Mouse (Mus musculus) v-Abl transformed pro-B cells (cell line): ENCODE measurements at regions not wholly inside any gene's neighbourhood (a gene's known extent, or its start where the extent isn't known, plus 50 kb on each side); places are given as distances from the start of the nearest gene placed in this dataset.

Experiments
- in situ Hi-C, 2 experiments: fragments of 400-800 bp; cut with MboI; formaldehyde crosslinking; loops; one replicate each; pipeline ENCODE4 v1.15.1; 2025; ENCODE audit not compliant: unreplicated experiment in 2 of 2

- in situ Hi-C loops: no loop called here
Measured at GRCm38 (mm10) chr8:103846382-103846976, 254.9 kb upstream of the Cdh5 start.

- in situ Hi-C loops: no loop called here
Measured at GRCm38 (mm10) chr8:103849785-103850184, 251.6 kb upstream of the Cdh5 start.

- in situ Hi-C loops: no loop called here
Measured at GRCm38 (mm10) chr8:103851286-103851685, 250.1 kb upstream of the Cdh5 start.

- in situ Hi-C loops: no loop called here
Measured at GRCm38 (mm10) chr8:103853048-103853447, 248.4 kb upstream of the Cdh5 start.

GRCm38 (mm10) chr8:103855291-103855690, 246.1 kb upstream of the Cdh5 start:
- in situ Hi-C loops: no loop called here

- in situ Hi-C loops: no loop called here
Measured at GRCm38 (mm10) chr8:103859130-103859529, 242.3 kb upstream of the Cdh5 start.

- in situ Hi-C loops: no loop called here
Measured at GRCm38 (mm10) chr8:103873598-103874502, 227.6 kb upstream of the Cdh5 start.

- in situ Hi-C loops: no loop called here
Measured at GRCm38 (mm10) chr8:103874506-103874905, 226.9 kb upstream of the Cdh5 start.

GRCm38 (mm10) chr8:103879505-103879904, 221.9 kb upstream of the Cdh5 start:
- in situ Hi-C loops: no loop called here

- in situ Hi-C loops: no loop called here
Measured at GRCm38 (mm10) chr8:103880431-103881145, 220.8 kb upstream of the Cdh5 start.

GRCm38 (mm10) chr8:103881146-103881486, 220.3 kb upstream of the Cdh5 start:
- in situ Hi-C loops: no loop called here

- in situ Hi-C loops: no loop called here
Measured at GRCm38 (mm10) chr8:103884873-103885780, 216.3 kb upstream of the Cdh5 start.

- in situ Hi-C loops: no loop called here
Measured at GRCm38 (mm10) chr8:103894589-103894988, 206.8 kb upstream of the Cdh5 start.

GRCm38 (mm10) chr8:103895132-103895531, 206.3 kb upstream of the Cdh5 start:
- in situ Hi-C loops: no loop called here

GRCm38 (mm10) chr8:103897463-103897862, 204.0 kb upstream of the Cdh5 start:
- in situ Hi-C loops: no loop called here

GRCm38 (mm10) chr8:103902516-103902915, 198.9 kb upstream of the Cdh5 start:
- in situ Hi-C loops: no loop called here

GRCm38 (mm10) chr8:103903635-103904034, 197.8 kb upstream of the Cdh5 start:
- in situ Hi-C loops: no loop called here

- in situ Hi-C loops: no loop called here
Measured at GRCm38 (mm10) chr8:103907662-103908061, 193.8 kb upstream of the Cdh5 start.

- in situ Hi-C loops: no loop called here
Measured at GRCm38 (mm10) chr8:103911287-103912015, 190.0 kb upstream of the Cdh5 start.
